Mouse (Mus musculus): ENCODE measurements around the gene Rnf4. TPM values are rescaled to one million over a fixed set of nuclear protein-coding genes. Genes with fewer than 3 reads are reported as not detected.

The Rnf4 gene
- polyA plus RNA-seq, 1 experiment = 26.8 TPM

GRCm38 (mm10) chr5:34397866-34398265, 61.8 kb downstream of the Rnf4 start:
- TF ChIP-seq FLI1 (IDR thresholded peaks at IDR 0.05; ENCODE audit: low read length) (no peak), GATA1 (IDR thresholded peaks at IDR 0.05; ENCODE audit: borderline replicate concordance, low read length) (no peak)

DNA sequence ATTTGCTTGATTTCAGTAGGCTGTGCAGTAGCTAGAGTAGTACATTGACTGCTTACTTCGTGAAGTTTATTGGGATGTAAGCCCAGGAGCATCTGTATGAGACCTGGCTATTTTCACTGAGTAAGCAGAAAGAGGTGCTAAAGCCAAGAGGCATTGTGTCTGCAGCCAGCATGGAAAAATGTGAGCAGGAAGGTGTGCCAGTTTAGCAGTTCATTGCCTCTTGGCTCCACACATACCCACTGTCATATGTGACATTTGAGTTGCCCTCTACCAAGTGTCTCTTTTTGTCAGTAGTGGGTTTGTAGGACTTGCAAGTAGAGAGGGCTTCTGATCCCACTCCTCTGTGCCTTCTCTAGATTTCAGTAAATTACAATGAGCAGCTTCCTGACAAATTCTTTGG, 62.2 kb downstream of the Rnf4 start:
- peaks cover 61% of the 10 kb centered on the region for H3K4me1 ChIP-seq
- TF ChIP-seq FLI1 (IDR thresholded peaks at IDR 0.05; ENCODE audit: low read length) (no peak), GATA1 (IDR thresholded peaks at IDR 0.05; ENCODE audit: borderline replicate concordance, low read length) (no peak)
- no peaks in the 10 kb centered on the region for H3K27me3 ChIP-seq (replicated peaks)
- no peaks in the 10 kb centered on the region for H3K9me3 ChIP-seq
- no peaks in the 10 kb centered on the region for H3K36me3 ChIP-seq (replicated peaks; ENCODE audit: low read length)
- H3K4me3 ChIP-seq (replicated peaks) = peak overlapping the region; percentile 56

More at GRCm38 (mm10) chr5:34397866-34398265, 61.8 kb downstream of the Rnf4 start:
- Histone ChIP-seq H3K4me1 (peaks cover 62% of the 10 kb centered on the region), H3K9me3 (no peaks in the 10 kb centered on the region), H3K27me3 (replicated peaks) (no peaks in the 10 kb centered on the region), H3K36me3 (replicated peaks; ENCODE audit: low read length) (no peaks in the 10 kb centered on the region), H3K4me3 (replicated peaks) (no peak overlapping the region)

Other genes starting within 250 kb of the Rnf4 start
- 0.21 TPM in 1 of 2 replicates, not detected in the other for gene Poln, start 166.8 kb upstream of the Rnf4 start, polyA plus RNA-seq (2012; ENCODE audit: insufficient read depth, low replicate concordance)
- gene Haus3, start 166.8 kb upstream of the Rnf4 start, polyA plus RNA-seq (2012; ENCODE audit: insufficient read depth, low replicate concordance) = 1.6 TPM in 1 of 2 replicates, not detected in the other
- 12.3 and 31.0 TPM in 2 replicates for gene Mxd4, start 148.6 kb upstream of the Rnf4 start, polyA plus RNA-seq (2012; ENCODE audit: insufficient read depth, low replicate concordance)
- 0.37 and 4.0 TPM in 2 replicates for gene Zfyve28, start 47.8 kb upstream of the Rnf4 start, polyA plus RNA-seq (2012; ENCODE audit: insufficient read depth, low replicate concordance)
- gene Cfap99, start 47.7 kb upstream of the Rnf4 start, polyA plus RNA-seq (2012; ENCODE audit: insufficient read depth, low replicate concordance) = 0.15 TPM in 1 of 2 replicates, not detected in the other
- gene Fam193a, start 33.6 kb downstream of the Rnf4 start, polyA plus RNA-seq (2012; ENCODE audit: insufficient read depth, low replicate concordance) = 6.6 and 13.3 TPM in 2 replicates
- gene Tnip2, start 177.7 kb downstream of the Rnf4 start, polyA plus RNA-seq (2012; ENCODE audit: insufficient read depth, low replicate concordance) = 2.0 and 7.5 TPM in 2 replicates
- gene Sh3bp2, start 189.5 kb downstream of the Rnf4 start, polyA plus RNA-seq (2012; ENCODE audit: insufficient read depth, low replicate concordance) = 8.6 and 17.1 TPM in 2 replicates
- gene Add1, start 237.4 kb downstream of the Rnf4 start, polyA plus RNA-seq (2012; ENCODE audit: insufficient read depth, low replicate concordance) = 255 and 447 TPM in 2 replicates

All from megakaryocyte, embryonic 14.5 days (primary cell).